Mouse (Mus musculus): ENCODE measurements around the gene 3110009E18Rik.

The 3110009E18Rik gene

GRCm38 (mm10) chr1:120197189-120197588 lies 76.2 kb downstream of the 3110009E18Rik start:
- DNase-seq, result peak; percentile 68

- no peak for DNase-seq
Observed at GRCm38 (mm10) chr1:120198151-120198550, 77.2 kb downstream of the 3110009E18Rik start.

DNA sequence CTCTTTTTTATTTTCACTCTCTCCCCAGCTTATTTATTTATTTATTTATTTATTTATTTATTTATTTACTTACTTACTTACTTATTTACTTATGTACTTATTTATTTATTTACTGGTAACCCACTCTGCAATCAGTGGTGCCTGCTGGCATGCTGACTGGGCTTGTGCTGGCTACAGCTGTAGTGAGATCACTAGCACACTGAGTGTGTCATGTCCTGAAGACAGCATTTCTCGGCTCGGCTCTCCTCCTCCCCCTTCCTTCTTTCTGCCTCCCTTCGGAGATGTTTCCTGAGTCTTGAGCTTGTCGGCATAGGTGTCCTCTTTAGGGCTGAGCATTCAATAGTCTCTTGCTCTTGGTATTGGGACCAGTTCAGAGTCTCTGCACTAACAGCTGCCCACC lies 78.0 kb downstream of the 3110009E18Rik start:
- DNase-seq, result no peak

- no peak for DNase-seq
Observed at GRCm38 (mm10) chr1:120202542-120202941, 81.6 kb downstream of the 3110009E18Rik start.

DNA sequence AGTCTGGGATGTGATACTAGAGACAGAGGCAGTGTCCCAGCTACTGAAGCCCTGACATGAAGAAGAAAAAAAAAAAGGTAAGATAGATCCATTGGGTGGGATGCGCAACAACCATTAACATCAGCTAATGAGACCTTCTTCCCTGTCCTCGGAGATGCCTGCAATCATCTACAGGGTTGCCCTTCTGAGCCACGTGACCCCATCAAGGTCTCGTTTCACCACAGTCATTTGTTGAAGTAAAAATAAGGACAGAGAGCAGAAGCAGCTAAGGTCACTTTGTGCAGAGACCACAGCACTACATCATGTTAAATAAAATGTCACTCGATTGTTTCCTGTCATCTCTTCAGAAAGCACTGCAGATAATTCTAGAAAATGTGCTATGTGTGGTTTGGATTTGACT lies 82.8 kb downstream of the 3110009E18Rik start:
- no peak for DNase-seq

DNA sequence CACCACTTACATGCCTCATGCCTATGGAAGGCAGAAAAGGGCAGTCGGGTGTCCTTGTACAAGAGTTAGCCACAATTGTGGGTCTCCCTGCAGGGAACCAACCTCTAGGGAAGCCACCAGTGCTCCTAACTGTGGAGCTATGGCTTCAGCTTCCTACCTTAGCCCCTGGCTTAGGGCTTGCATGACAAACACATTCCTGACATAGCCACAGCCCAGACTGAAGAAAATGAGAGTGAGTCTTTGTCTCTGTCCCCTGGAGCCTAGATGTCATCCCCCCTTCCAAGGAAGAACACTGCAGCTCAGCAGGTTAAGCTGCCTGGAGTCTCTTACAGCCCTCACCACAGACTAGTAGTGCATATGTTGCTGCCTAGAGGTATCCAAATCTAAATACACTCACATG lies 83.8 kb downstream of the 3110009E18Rik start:
- DNase-seq, result no peak

GRCm38 (mm10) chr1:120207568-120207967 lies 86.6 kb downstream of the 3110009E18Rik start:
- DNase-seq, result no peak

GRCm38 (mm10) chr1:120208502-120209230 lies 87.7 kb downstream of the 3110009E18Rik start:
- no peak for DNase-seq

GRCm38 (mm10) chr1:120220841-120221240 lies 99.9 kb downstream of the 3110009E18Rik start:
- DNase-seq, result no peak

- DNase-seq, result no peak
Observed at GRCm38 (mm10) chr1:120221285-120221684, 100.3 kb downstream of the 3110009E18Rik start.

DNA sequence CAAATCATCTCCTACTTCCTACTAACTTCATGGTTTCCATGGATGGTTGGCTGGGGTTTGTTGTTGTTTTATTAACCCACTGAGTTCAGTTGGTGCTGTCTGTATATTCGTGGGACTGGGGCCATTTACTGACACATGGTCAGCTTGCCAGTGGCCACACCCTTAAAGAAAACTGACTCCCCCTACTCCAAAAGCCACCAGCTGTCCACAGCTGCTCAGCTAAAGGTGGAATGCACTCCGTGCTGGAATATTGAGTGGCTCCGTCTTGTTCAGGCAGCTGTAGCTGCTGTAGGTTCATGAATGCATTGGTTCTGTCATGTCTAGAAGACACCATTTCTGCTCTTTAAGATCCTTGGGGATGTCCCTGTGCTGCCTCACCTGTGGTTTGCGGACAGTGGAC lies 102.6 kb downstream of the 3110009E18Rik start:
- DNase-seq, result no peak

GRCm38 (mm10) chr1:120229723-120230471 lies 108.9 kb downstream of the 3110009E18Rik start:
- no peak for DNase-seq

DNA sequence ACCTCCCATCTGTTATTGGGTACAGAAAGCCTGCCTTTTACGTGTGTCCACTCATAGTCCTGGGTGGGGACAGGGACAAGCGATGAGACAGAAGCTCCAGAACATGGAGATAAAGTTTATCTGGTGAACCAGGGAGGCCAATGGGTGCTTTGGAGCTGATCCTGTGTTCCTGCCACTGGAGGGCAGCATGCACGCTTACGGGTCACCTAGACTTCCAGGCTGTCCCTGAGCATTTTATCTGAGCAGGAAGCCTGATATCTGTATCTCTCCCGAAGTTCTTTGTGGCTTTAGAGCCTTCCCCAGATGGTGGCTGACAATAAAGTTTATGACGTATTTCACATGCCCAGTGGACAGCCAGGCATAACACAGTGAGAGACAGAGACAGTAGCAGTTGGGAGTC lies 110.3 kb downstream of the 3110009E18Rik start:
- peak; percentile 32 for DNase-seq

- DNase-seq, result no peak
Observed at GRCm38 (mm10) chr1:120232170-120232569, 111.2 kb downstream of the 3110009E18Rik start.

- no peak for DNase-seq
Observed at GRCm38 (mm10) chr1:120235631-120236215, 114.7 kb downstream of the 3110009E18Rik start.

GRCm38 (mm10) chr1:120236424-120236823 lies 115.4 kb downstream of the 3110009E18Rik start:
- no peak for DNase-seq

- no peak for DNase-seq
Observed at GRCm38 (mm10) chr1:120237068-120237467, 116.1 kb downstream of the 3110009E18Rik start.
